Comparison of ENCODE assay signal across 17 mouse cellular contexts in genomic region chr19:47222841-47223557, GRCm38 (mm10). TPM values are rescaled to one million over a fixed set of nuclear protein-coding genes. Genes with fewer than 3 reads are reported as not detected.
DNase-seq lines count a peak whose midpoint lies in the region; ATAC-seq and TF ChIP-seq lines count a peak whose summit lies in the region.
"Had no signal": no experiment of that assay in that cellular context is flagged by ENCODE, and none has a peak within 500 bp of the region (broad histone marks: within the 10 kb centered on the region; RNA-seq: fewer than 3 reads in every experiment).

No protein-coding gene starts in this region.

- no peak for TF ChIP-seq CTCF in left cerebral cortex, adult 2 months (IDR thresholded peaks at IDR 0.05)

- no peak overlapping the region for H3K9ac ChIP-seq in embryonic facial prominence, embryonic 15.5 days
- H3K9ac ChIP-seq: forebrain, embryonic 12.5 days; limb, embryonic 15.5 days; lung, embryonic 14.5 days; midbrain, embryonic 15.5 days; neural tube, embryonic 12.5 days had no signal

- no peaks in the 10 kb centered on the region for H3K9me3 ChIP-seq in embryonic facial prominence, embryonic 15.5 days (replicated peaks)
- H3K9me3 ChIP-seq: forebrain, embryonic 12.5 days; limb, embryonic 15.5 days; midbrain, embryonic 15.5 days; neural tube, embryonic 12.5 days had no signal

- no peak overlapping the region for H3K4me2 ChIP-seq in embryonic facial prominence, embryonic 15.5 days (replicated peaks)
- H3K4me2 ChIP-seq: forebrain, embryonic 12.5 days; limb, embryonic 15.5 days; lung, embryonic 14.5 days; midbrain, embryonic 15.5 days; neural tube, embryonic 12.5 days had no signal

- peak; percentile 3 for ATAC-seq in cerebellum, adult (ENCODE audit: insufficient number of reproducible peaks, low FRiP score, low TSS enrichment)
- ATAC-seq in embryonic facial prominence, embryonic 15.5 days (ENCODE audit: insufficient number of reproducible peaks, low FRiP score, low TSS enrichment, low read depth), result no peak
- ATAC-seq: midbrain, embryonic 15.5 days had no signal

- H3K36me3 ChIP-seq in embryonic facial prominence, embryonic 15.5 days, result no peaks in the 10 kb centered on the region
- H3K36me3 ChIP-seq: forebrain, embryonic 12.5 days; limb, embryonic 15.5 days; midbrain, embryonic 15.5 days; neural tube, embryonic 12.5 days had no signal

- 58% methylated on average over 15 of the region's 15 CpGs for WGBS in embryonic facial prominence, embryonic 15.5 days

- no peaks in the 10 kb centered on the region for H3K27me3 ChIP-seq in embryonic facial prominence, embryonic 15.5 days
- H3K27me3 ChIP-seq: forebrain, embryonic 12.5 days; limb, embryonic 15.5 days; midbrain, embryonic 15.5 days had no signal

- H3K27ac ChIP-seq in left cerebral cortex, adult 2 months, result peak overlapping the region; percentile 58
- peak overlapping the region; percentile 60; the same call in 1 of the 2 replicates for H3K27ac ChIP-seq in embryonic facial prominence, embryonic 15.5 days (replicated peaks)
- H3K27ac ChIP-seq: forebrain, embryonic 12.5 days; heart, adult 2 months; limb, embryonic 15.5 days; midbrain, embryonic 15.5 days; neural tube, embryonic 12.5 days had no signal

- intact Hi-C loops in left cerebral cortex, adult 2 months (cut with DNase I), result loop anchor here (5.0 kb wide), 1 partner anchor 46 kb away; the partner anchor contains the start of gene Neurl1a
- intact Hi-C loops in heart, postnatal 10 days (cut with DNase I), result no loop called here

- DNase-seq in cerebellum, postnatal 4 days (ENCODE audit: low spot score in 2 of 2), result no peak
- DNase-seq in left cerebral cortex, adult 2 months (ENCODE audit: extremely low spot score in 1 of 2, low spot score in 2 of 2), result no peak
- DNase-seq in left cerebral cortex, adult 18-20 months (ENCODE audit: low spot score in 2 of 2), result no peak
- peak; percentile 87 for DNase-seq in MN1 (ENCODE audit: low spot score)
- DNase-seq in thymus, postnatal 25 days, result no peak
- no peak for DNase-seq in heart, postnatal 10 days
- DNase-seq: heart, adult 2 months; heart, postnatal 14 days; kidney, adult 18-20 months; kidney, postnatal 4 days; lung, embryonic 14.5 days had no signal

- H3K4me1 ChIP-seq in embryonic facial prominence, embryonic 15.5 days, result no peaks in the 10 kb centered on the region
- H3K4me1 ChIP-seq: neural tube, embryonic 12.5 days had no signal

- H3K4me3 ChIP-seq in left cerebral cortex, adult 2 months, result no peak overlapping the region
- no peak overlapping the region for H3K4me3 ChIP-seq in embryonic facial prominence, embryonic 15.5 days (replicated peaks)
- H3K4me3 ChIP-seq: forebrain, embryonic 12.5 days; heart, adult 2 months; limb, embryonic 15.5 days; midbrain, embryonic 15.5 days; neural tube, embryonic 12.5 days had no signal

RNA-seq across cellular contexts. Expression of gene Neurl1a, which starts 44.4 kb away (rescaled TPM):
- 100 to 1,000 TPM; 178 to 194 TPM for total RNA-seq in left cerebral cortex, adult 2 months (2021)
- total RNA-seq in left cerebral cortex, adult 18-20 months (2021), result 100 to 1,000 TPM; 183 to 194 TPM
- 8.0 and 9.0 TPM in 2 replicates for polyA plus RNA-seq in embryonic facial prominence, embryonic 15.5 days (2015; fragmentation: Nextera tagmentation; extraction: Ambion mirVana)
- total RNA-seq in heart, postnatal 10 days (2021), result 1 to 10 TPM in 1 of 2 experiments, under 1 TPM in 1; 0.60 to 1.1 TPM

Comparison
In these comparisons a context has a peak if more than half of its experiments do, and no peak if none do; other contexts are left out.
1. RNA of gene Neurl1a, which starts 44.4 kb away (total RNA-seq): 183 to 194 TPM in left cerebral cortex, adult 18-20 months and 178 to 194 TPM in left cerebral cortex, adult 2 months; 0.60 to 1.1 TPM in heart, postnatal 10 days; every median in the first group is over 10 times any median in the second.